Mouse (Mus musculus) CH12F3 (cell line): ENCODE results near the gene Ermap.

ENCODE experiments used
- in situ Hi-C: fragments of 300-500 bp; cut with MboI; formaldehyde crosslinking; loops from 2 replicates; pipeline ENCODE4 v1.14.3; 2020; ENCODE audit warnings: low sequenced_read_pairs

The Ermap gene

GRCm38 (mm10) chr4:119189864-119190263 is at the start of gene Ermap:
TSS of gene Ermap (minus strand) at chr4:119190011.
- in situ Hi-C loops = no loop called here

GRCm38 (mm10) chr4:119239181-119239682 is 49.4 kb upstream of the Ermap start:
- in situ Hi-C loops = no loop called here

GRCm38 (mm10) chr4:119238661-119239060 is 48.9 kb upstream of the Ermap start:
- in situ Hi-C loops = no loop called here

- in situ Hi-C loops = no loop called here
These were observed 44.5 kb upstream of the Ermap start for GRCm38 (mm10) chr4:119234348-119234747.

GRCm38 (mm10) chr4:119233256-119233901 is 43.6 kb upstream of the Ermap start:
- in situ Hi-C loops = no loop called here

GRCm38 (mm10) chr4:119232410-119233255 is 42.8 kb upstream of the Ermap start, which contains the start of the genes AU022252 and P3h1:
TSS of gene AU022252 (minus strand) at chr4:119232712.
TSS of gene P3h1 (plus strand) at chr4:119232915.
- in situ Hi-C loops = no loop called here

- in situ Hi-C loops = no loop called here
These were observed 36.9 kb upstream of the Ermap start for GRCm38 (mm10) chr4:119226751-119227150.

- in situ Hi-C loops = no loop called here
These were observed 35.9 kb upstream of the Ermap start for GRCm38 (mm10) chr4:119225719-119226118.

- in situ Hi-C loops = no loop called here
These were observed 34.7 kb upstream of the Ermap start for GRCm38 (mm10) chr4:119224534-119224933.

GRCm38 (mm10) chr4:119223696-119224095 is 33.9 kb upstream of the Ermap start:
- in situ Hi-C loops = no loop called here

- in situ Hi-C loops = no loop called here
These were observed 28.4 kb upstream of the Ermap start, which contains the start of gene Tmem269 for GRCm38 (mm10) chr4:119218169-119218568. TSS of gene Tmem269 (minus strand) at chr4:119218217.

- in situ Hi-C loops = no loop called here
These were observed 26.9 kb upstream of the Ermap start for GRCm38 (mm10) chr4:119216667-119217066.

GRCm38 (mm10) chr4:119204672-119205071 is 14.9 kb upstream of the Ermap start:
- in situ Hi-C loops = no loop called here

- in situ Hi-C loops = no loop called here
These were observed 8.3 kb upstream of the Ermap start for GRCm38 (mm10) chr4:119198105-119198504.

GRCm38 (mm10) chr4:119195582-119196320 is 5.9 kb upstream of the Ermap start:
- in situ Hi-C loops = no loop called here

- in situ Hi-C loops = no loop called here
These were observed 5.2 kb upstream of the Ermap start, which contains the start of gene Svbp for GRCm38 (mm10) chr4:119194909-119195581. TSS of gene Svbp (plus strand) at chr4:119195306.

- in situ Hi-C loops = no loop called here
These were observed 2.9 kb upstream of the Ermap start for GRCm38 (mm10) chr4:119192757-119193156.

GRCm38 (mm10) chr4:119191273-119191672 is 1.5 kb upstream of the Ermap start:
- in situ Hi-C loops = no loop called here

- in situ Hi-C loops = no loop called here
These were observed 807 bp upstream of the Ermap start for GRCm38 (mm10) chr4:119190618-119191017.

- in situ Hi-C loops = no loop called here
These were observed 419 bp downstream of the Ermap start for GRCm38 (mm10) chr4:119189392-119189791.
